Mouse (Mus musculus) MN1 (cell line): ENCODE measurements at regions not wholly inside any gene's neighbourhood (a gene's known extent, or its start where the extent isn't known, plus 50 kb on each side); places are given as distances from the start of the nearest gene placed in this dataset.

Experiments
- DNase-seq: peaks from one replicate; pipeline ENCODE4 v3.0.0-alpha.2; 2016; ENCODE audit warnings: low spot score

GRCm38 (mm10) chr8:10906353-10906752 is 101.9 kb downstream of the Irs2 start:
- no peak for DNase-seq

- no peak for DNase-seq
These were observed 102.5 kb downstream of the Irs2 start for GRCm38 (mm10) chr8:10905761-10906160.

GRCm38 (mm10) chr8:10903957-10904356 is 104.3 kb downstream of the Irs2 start:
- DNase-seq = peak; percentile 72

GRCm38 (mm10) chr8:10901954-10902353 is 106.3 kb downstream of the Irs2 start:
- no peak for DNase-seq

GRCm38 (mm10) chr8:10901014-10901413 is 107.2 kb downstream of the Irs2 start:
- DNase-seq = no peak

- no peak for DNase-seq
These were observed 108.6 kb downstream of the Irs2 start for GRCm38 (mm10) chr8:10899581-10900155.

GRCm38 (mm10) chr8:10898562-10899527 is 109.4 kb downstream of the Irs2 start:
- DNase-seq = no peak

- peak; percentile 30 for DNase-seq
These were observed 110.7 kb downstream of the Irs2 start for GRCm38 (mm10) chr8:10897573-10897972.

GRCm38 (mm10) chr8:10895178-10895577 is 113.1 kb downstream of the Irs2 start:
- DNase-seq = no peak

- no peak for DNase-seq
These were observed 114.0 kb downstream of the Irs2 start for GRCm38 (mm10) chr8:10894306-10894705.

GRCm38 (mm10) chr8:10893709-10894108 is 114.5 kb downstream of the Irs2 start:
- DNase-seq = no peak

- no peak for DNase-seq
These were observed 116.4 kb downstream of the Irs2 start for GRCm38 (mm10) chr8:10891906-10892305.

- DNase-seq = no peak
These were observed 116.8 kb downstream of the Irs2 start for GRCm38 (mm10) chr8:10891440-10891839.

- DNase-seq = no peak
These were observed 122.8 kb downstream of the Irs2 start for GRCm38 (mm10) chr8:10885452-10885851.

GRCm38 (mm10) chr8:10883418-10883817 is 124.8 kb downstream of the Irs2 start:
- DNase-seq = no peak

- no peak for DNase-seq
These were observed 125.9 kb downstream of the Irs2 start for GRCm38 (mm10) chr8:10882381-10882780.

GRCm38 (mm10) chr8:10879883-10880282 is 128.4 kb downstream of the Irs2 start:
- no peak for DNase-seq

GRCm38 (mm10) chr8:10879049-10879847 is 129.0 kb downstream of the Irs2 start:
- no peak for DNase-seq

- no peak for DNase-seq
These were observed 129.9 kb downstream of the Irs2 start for GRCm38 (mm10) chr8:10878371-10878770.

- DNase-seq = peak; percentile 49
These were observed 133.1 kb downstream of the Irs2 start for GRCm38 (mm10) chr8:10875170-10875569.

GRCm38 (mm10) chr8:10871451-10871850 is 136.8 kb downstream of the Irs2 start:
- DNase-seq = no peak

GRCm38 (mm10) chr8:10870423-10871055 is 137.7 kb downstream of the Irs2 start:
- DNase-seq = no peak
